Mouse (Mus musculus) spleen, adult 2 months (tissue): Measurements from ENCODE around the gene Bcap31. TPM values are rescaled to one million over a fixed set of nuclear protein-coding genes. Genes with fewer than 3 reads are reported as not detected.
"Not testable (repeated sequence)": the region's sequence is repeated elsewhere in the genome, so short reads cannot be mapped to it uniquely, and the experiment has no call there.

Source experiments
- DNase-seq, 2 experiments: peaks; one replicate each; pipeline versions ENCODE4 v3.0.0 to v3.0.0-alpha.2; 2012 to 2021; ENCODE audit warnings: low spot score in 2 of 2, low read depth in 1 of 2
- H3K27ac ChIP-seq: fragments of 200-500 bp; 2 replicates; pipeline ENCODE4 v1.5.1; 2012; ENCODE audit warnings: low read length, inconsistent platforms; ENCODE audit not compliant: insufficient read depth
- H3K27me3 ChIP-seq: fragments of 200-500 bp; 2 replicates; pipeline ENCODE4 v1.6.1; 2012; ENCODE audit warnings: mild to moderate bottlenecking, moderate library complexity, low read length, inconsistent platforms; ENCODE audit not compliant: control insufficient read depth, insufficient read depth
- H3K36me3 ChIP-seq: fragments of 200-500 bp; 2 replicates; pipeline ENCODE4 v1.6.1; 2012; ENCODE audit warnings: mild to moderate bottlenecking, low read length, inconsistent platforms; ENCODE audit not compliant: control insufficient read depth, insufficient read depth
- H3K4me1 ChIP-seq: fragments of 200-500 bp; 2 replicates; pipeline ENCODE4 v1.6.1; 2011; ENCODE audit warnings: inconsistent platforms; ENCODE audit not compliant: control insufficient read depth, insufficient read depth, insufficient read length
- H3K4me3 ChIP-seq: fragments of 200-500 bp; 2 replicates; pipeline ENCODE4 v1.5.1; 2011; ENCODE audit warnings: mild to moderate bottlenecking, inconsistent platforms; ENCODE audit not compliant: insufficient read depth, insufficient read length; ENCODE audit errors: extremely low read depth
- CTCF ChIP-seq: fragments of 200-500 bp; IDR thresholded peaks from 2 replicates; pipeline ENCODE4 v1.5.1; 2011; ENCODE audit warnings: mild to moderate bottlenecking, inconsistent platforms; ENCODE audit not compliant: insufficient read depth, insufficient read length, insufficient replicate concordance; ENCODE audit errors: extremely low read depth
- POLR2A ChIP-seq: fragments of 200-500 bp; IDR thresholded peaks from 2 replicates; pipeline ENCODE4 v1.6.1; 2011; ENCODE audit warnings: low read depth, low read length, inconsistent platforms
- WGBS: fragments of 180-500 bp; shearing (Covaris S2); methylation state at CpG from one replicate; pipeline ENCODE4 v1.1.7; 2018; 5-methylcytosine and 5-hydroxymethylcytosine counted together
- polyA plus RNA-seq: library from polyadenylated mRNA; depleted of rRNA; stranded (reverse); fragments of >200 nt; gene quantifications from 2 replicates; pipeline ENCODE4 v1.2.3, GENCODE M21; 2012; rRNA removed

Bcap31 gene
- polyA plus RNA-seq = 18.7 and 23.9 TPM in 2 replicates

- peak within 1 kb of the TSS; percentile 85 for H3K4me3 ChIP-seq
- 24% methylated on average over 45 of the region's 45 CpGs for WGBS
- DNase-seq = peak; percentile 92 to 93
- H3K27me3 ChIP-seq = no peaks in the 10 kb centered on the region
- H3K27ac ChIP-seq = peak within 1 kb of the TSS; percentile 99
- H3K4me1 ChIP-seq = peaks cover 8% of the 10 kb centered on the region
- H3K36me3 ChIP-seq = peaks cover 5% of the 10 kb centered on the region
- TF ChIP-seq POLR2A (peak; percentile 78), CTCF (no peak)
Observed at GRCm38 (mm10) chrX:73716109-73716661, at the start of gene Bcap31, which contains the start of gene Abcd1. Gene Bcap31 (minus strand): TSS chrX:73716175. Gene Abcd1 (plus strand): TSS chrX:73716597.

DNA sequence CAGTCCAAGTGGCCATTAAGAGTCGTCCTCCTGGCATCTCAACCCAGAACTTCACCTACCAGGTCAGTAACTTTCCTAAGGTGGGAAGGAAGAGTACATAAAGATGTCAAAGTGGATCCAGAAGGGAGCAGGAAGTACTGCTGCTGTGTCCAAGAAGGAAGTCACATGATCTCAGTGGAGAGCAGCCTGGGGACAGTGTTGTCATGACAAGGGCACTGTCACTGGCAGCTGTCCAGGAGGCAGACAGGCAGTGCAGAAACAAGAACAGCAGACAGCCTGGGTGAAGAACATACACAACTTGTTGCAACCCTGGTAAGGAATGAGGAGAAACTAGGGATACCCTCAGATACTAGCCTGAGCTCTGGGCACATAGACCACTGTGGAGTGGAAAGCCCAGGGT, 49.3 kb upstream of the Bcap31 start:
- no peaks in the 10 kb centered on the region for H3K27me3 ChIP-seq
- TF ChIP-seq CTCF (no peak), POLR2A (no peak)
- H3K27ac ChIP-seq = peak overlapping the region; percentile 62
- no peaks in the 10 kb centered on the region for H3K36me3 ChIP-seq
- no peak for DNase-seq
- H3K4me3 ChIP-seq = no peak overlapping the region
- 54% methylated on average over 1 of the region's 1 CpGs for WGBS
- H3K4me1 ChIP-seq = peaks cover 3% of the 10 kb centered on the region; the same call in 1 of the 2 replicates

DNA sequence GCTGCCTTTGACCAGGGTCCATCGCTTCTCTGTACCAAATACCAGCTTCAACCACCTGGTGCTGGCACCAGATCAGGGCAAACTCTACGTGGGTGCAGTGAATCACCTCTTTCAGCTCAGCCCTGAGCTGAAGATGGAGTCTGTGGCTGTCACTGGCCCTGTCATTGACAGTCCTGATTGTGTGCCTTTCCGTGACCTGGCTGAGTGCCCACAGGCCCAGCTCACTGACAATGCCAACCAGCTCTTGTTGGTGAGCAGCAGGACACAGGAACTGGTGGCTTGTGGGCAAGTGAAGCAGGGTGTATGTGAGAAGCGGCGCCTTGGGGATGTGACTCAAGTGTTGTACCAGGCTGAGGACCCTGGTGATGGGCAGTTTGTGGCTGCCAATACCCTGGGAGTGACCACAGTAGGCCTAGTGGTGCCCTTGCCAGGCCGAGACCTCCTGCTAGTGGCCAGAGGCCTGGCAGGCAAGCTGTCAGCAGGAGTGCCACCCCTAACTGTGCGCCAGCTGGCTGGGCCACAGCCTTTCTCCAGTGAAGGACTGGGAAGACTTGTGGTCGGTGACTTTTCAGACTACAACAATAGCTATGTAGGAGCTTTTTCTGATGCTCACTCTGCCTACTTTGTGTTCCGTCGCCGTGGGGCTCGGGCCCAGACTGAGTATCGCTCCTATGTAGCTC, 42.8 kb upstream of the Bcap31 start:
- DNase-seq = no peak
- Histone ChIP-seq H3K4me3 (no peak overlapping the region), H3K27me3 (no peaks in the 10 kb centered on the region), H3K36me3 (no peaks in the 10 kb centered on the region), H3K27ac (no peak overlapping the region), H3K4me1 (no peaks in the 10 kb centered on the region; the same call in 1 of the 2 replicates)
- TF ChIP-seq POLR2A = no peak
- TF ChIP-seq CTCF = no peak
- 83% methylated on average over 13 of the region's 13 CpGs for WGBS

DNA sequence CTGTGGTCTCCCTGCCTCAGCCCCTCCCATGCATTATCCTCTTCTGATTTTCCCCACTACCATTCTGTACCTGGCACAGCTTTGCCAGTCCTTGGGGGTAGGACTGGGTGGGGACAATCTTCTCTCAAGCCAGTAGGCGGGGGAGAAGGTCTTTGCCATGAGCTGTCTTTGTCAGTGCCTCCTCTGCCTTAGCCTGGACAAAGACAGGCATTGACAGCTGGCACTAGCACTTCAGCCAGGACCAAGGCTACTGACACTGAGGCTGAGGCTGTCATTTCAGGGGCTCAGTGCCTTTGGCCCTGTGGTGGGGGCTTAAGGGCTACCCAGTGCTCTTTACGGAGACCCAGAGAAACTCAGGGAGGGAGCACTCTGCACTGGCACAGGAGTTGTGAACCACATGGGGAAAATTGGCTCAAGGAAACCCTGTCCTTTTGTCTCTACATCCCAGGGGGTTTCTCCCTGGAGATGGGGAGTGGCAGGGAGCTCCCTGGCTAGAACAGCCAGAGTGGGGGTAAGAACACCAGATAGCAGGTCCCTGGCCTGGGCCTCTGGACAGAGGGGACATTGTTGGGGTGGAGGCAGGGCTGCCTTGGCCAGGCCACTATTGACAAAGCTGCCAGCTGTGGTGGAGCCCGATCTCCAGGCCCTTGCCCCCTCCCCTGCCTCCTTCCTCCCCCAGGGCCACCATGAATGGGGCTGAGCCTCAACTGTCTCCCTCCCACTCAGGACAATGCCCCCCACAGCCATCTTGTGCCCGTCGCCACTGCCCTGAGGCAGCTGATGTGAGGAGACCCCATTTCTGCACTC, 40.6 kb upstream of the Bcap31 start, which contains the start of gene Plxnb3:
TSS of gene Plxnb3 (plus strand) at position 757 of the 807 bp plus-strand sequence.
- no peak for DNase-seq
- no peak for TF ChIP-seq POLR2A
- TF ChIP-seq CTCF = no peak
- H3K27ac ChIP-seq = no peak within 1 kb of the TSS
- WGBS = 86% methylated on average over 5 of the region's 5 CpGs
- H3K27me3 ChIP-seq = no peaks in the 10 kb centered on the region
- no peaks in the 10 kb centered on the region for H3K36me3 ChIP-seq
- no peaks in the 10 kb centered on the region; the same call in 1 of the 2 replicates for H3K4me1 ChIP-seq
- no peak within 1 kb of the TSS for H3K4me3 ChIP-seq

DNA sequence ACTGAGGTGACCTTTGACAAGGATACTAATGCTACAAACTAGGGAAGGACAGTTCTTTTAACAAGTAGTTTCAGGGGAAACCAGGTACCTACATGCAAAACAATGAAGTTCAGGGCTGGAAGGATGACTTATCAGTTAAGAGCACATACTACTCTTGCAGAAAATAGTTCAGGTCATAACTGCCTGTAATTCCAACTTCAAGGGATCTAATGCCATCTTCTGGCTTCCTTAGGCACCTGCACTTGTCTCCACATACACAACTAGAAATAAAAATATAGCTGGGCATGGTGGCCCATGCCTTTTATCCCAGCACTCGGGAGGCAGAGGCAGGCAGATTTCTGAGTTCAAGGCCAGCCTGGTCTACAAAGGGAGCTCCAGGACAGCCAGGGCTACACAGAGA, 33.0 kb upstream of the Bcap31 start:
- H3K4me1 ChIP-seq = no peaks in the 10 kb centered on the region
- no peak for TF ChIP-seq POLR2A
- no peak for TF ChIP-seq CTCF
- no peaks in the 10 kb centered on the region for H3K27me3 ChIP-seq
- H3K4me3 ChIP-seq = no peak overlapping the region
- WGBS = 90% methylated on average over 1 of the region's 1 CpGs
- DNase-seq = no peak
- no peaks in the 10 kb centered on the region for H3K36me3 ChIP-seq
- H3K27ac ChIP-seq = no peak overlapping the region

- Histone ChIP-seq H3K27ac (no peak overlapping the region), H3K27me3 (no peaks in the 10 kb centered on the region), H3K4me1 (no peaks in the 10 kb centered on the region), H3K36me3 (no peaks in the 10 kb centered on the region), H3K4me3 (no peak overlapping the region)
- 77% methylated on average over 1 of the region's 1 CpGs for WGBS
- TF ChIP-seq POLR2A = no peak
- no peak for TF ChIP-seq CTCF
- no peak for DNase-seq
Observed at GRCm38 (mm10) chrX:73744774-73745481, 29.0 kb upstream of the Bcap31 start.

- H3K27ac ChIP-seq, H3K27me3 ChIP-seq, H3K4me3 ChIP-seq, H3K4me1 ChIP-seq, DNase-seq, H3K36me3 ChIP-seq: not testable (repeated sequence)
- 89% methylated on average over 7 of the region's 7 CpGs for WGBS
Observed at GRCm38 (mm10) chrX:73739841-73740240, 23.9 kb upstream of the Bcap31 start.
